Mouse (Mus musculus): ENCODE measurements around the gene Hist1h4c.
A peak's percentile ranks its signal among the peaks of the same experiment; 100 is the strongest.

DNA sequence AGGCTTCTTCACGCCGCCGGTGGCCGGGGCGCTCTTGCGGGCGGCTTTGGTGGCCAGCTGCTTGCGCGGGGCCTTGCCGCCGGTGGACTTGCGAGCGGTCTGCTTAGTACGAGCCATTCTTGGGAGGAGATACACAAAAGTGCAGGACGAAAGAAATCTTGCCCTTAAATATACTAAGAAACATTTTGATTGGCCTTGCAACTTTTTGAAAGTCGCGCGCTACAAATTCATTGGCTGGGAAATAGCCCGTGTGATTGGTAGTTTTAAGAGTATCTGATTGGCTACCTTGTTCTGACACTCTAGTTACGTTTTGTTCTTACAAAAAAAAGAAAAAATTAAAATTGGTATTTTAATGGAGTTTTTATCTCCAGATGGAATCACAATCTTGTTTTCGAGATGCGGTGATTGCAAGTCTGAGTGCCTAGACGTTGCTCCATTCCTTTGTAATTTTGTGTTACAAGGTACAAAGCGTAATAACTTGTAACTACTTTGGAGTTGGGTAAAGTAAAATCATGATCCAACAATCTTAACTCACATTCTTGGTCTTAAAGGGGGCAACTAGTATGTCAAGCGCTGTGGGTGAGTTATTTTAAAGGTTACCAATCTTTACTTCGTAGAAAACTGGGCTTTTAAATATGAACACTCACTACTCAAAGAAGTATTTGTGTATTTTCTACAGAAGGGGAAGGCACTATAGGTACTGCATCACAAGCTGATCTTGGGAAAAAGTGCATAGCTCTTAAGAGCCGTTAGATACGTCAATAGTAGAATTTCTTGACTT lies 47.3 kb upstream of the Hist1h4c start, which contains the start of gene Hist1h3c:
- no peak for TF ChIP-seq CTCF (IDR thresholded peaks at IDR 0.05; ENCODE audit: borderline replicate concordance, control insufficient read depth, extremely low read depth, insufficient read depth, low read length, poor library complexity)
- peak; percentile 43; the same call in 1 of the 2 replicates for TF ChIP-seq POLR2A (IDR thresholded peaks at IDR 0.05; ENCODE audit: control insufficient read depth, extremely low read depth, insufficient read depth, low read length, poor library complexity)
